Mouse (Mus musculus): ENCODE measurements at regions not wholly inside any gene's neighbourhood (a gene's known extent, or its start where the extent isn't known, plus 50 kb on each side); places are given as distances from the start of the nearest gene placed in this dataset.

- DNase-seq, result peak; percentile 5
These were observed 431.3 kb upstream of the Reg3g start for GRCm38 (mm10) chr6:78899952-78900351.

- DNase-seq, result no peak
These were observed 424.1 kb upstream of the Reg3g start for GRCm38 (mm10) chr6:78892730-78893129.

- DNase-seq, result no peak
These were observed 394.4 kb upstream of the Reg3g start for GRCm38 (mm10) chr6:78863031-78863430.

- no peak for DNase-seq
These were observed 372.6 kb upstream of the Reg3g start for GRCm38 (mm10) chr6:78841261-78841660.

GRCm38 (mm10) chr6:78825901-78826629 is 357.4 kb upstream of the Reg3g start:
- DNase-seq, result no peak

GRCm38 (mm10) chr6:78821251-78821650 is 352.6 kb upstream of the Reg3g start:
- DNase-seq, result no peak

GRCm38 (mm10) chr6:78797013-78797412 is 328.3 kb upstream of the Reg3g start:
- DNase-seq, result no peak

GRCm38 (mm10) chr6:78788972-78789371 is 320.3 kb upstream of the Reg3g start:
- no peak for DNase-seq

- DNase-seq, result no peak
These were observed 288.9 kb upstream of the Reg3g start for GRCm38 (mm10) chr6:78757619-78758018.
